Mouse (Mus musculus) lung, adult 2 months (tissue): ENCODE measurements around the gene 1810055G02Rik.

Experiments used
- CTCF ChIP-seq: fragments of 200-500 bp; IDR thresholded peaks from 2 replicates; pipeline ENCODE4 v1.5.1; 2011; ENCODE audit warnings: mild to moderate bottlenecking, low read length, control low read depth; ENCODE audit not compliant: insufficient read depth
- POLR2A ChIP-seq: fragments of 200-500 bp; IDR thresholded peaks from 2 replicates; pipeline ENCODE4 v1.6.1; 2011; ENCODE audit warnings: low read depth, mild to moderate bottlenecking, control low read depth, low read length, borderline replicate concordance; ENCODE audit errors: extremely low read depth

DNA sequence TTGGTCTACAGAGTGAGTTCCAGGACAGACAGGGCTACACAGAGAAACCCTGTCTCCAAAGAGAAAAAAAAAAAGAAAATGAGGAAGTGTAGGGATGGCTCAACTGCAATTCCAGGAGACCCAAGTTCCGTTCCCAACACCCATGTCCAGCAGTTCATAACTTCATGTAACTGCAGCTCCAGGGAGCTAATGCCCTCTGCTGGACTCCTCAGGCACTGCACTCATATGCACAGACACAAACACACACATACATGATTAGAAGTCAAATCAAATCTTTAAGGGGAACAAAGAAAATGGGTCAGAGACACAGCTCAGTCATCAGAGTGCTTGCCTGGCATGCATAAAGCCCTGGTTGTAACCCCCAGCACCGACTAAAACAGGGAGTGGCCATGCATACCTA lies 34.9 kb upstream of the 1810055G02Rik start:
- TF ChIP-seq POLR2A (no peak), CTCF (peak; percentile 30; the same call in 1 of the 2 replicates)
